Mouse (Mus musculus) heart, embryonic 13.5 days (tissue): Measurements from ENCODE around the gene Mdc1. TPM values are rescaled to one million over a fixed set of nuclear protein-coding genes. Genes with fewer than 3 reads are reported as not detected.

Source experiments
- ATAC-seq: fragments of 200-750 bp; cut with Nextera tagmentation; 2 replicates; pipeline ENCODE4 v1.8.0; 2017; ENCODE audit warnings: moderate TSS enrichment; ENCODE audit not compliant: insufficient number of reproducible peaks, low FRiP score, low TSS enrichment; ENCODE audit errors: extremely low read depth
- H3K27ac ChIP-seq: fragments of 300-500 bp; sonication (generic); replicated peaks from 2 replicates; pipeline ENCODE4 v1.5.1; 2015; ENCODE audit warnings: moderate library complexity, mild to moderate bottlenecking, inconsistent platforms
- H3K27me3 ChIP-seq: fragments of 300-500 bp; sonication (generic); replicated peaks from 2 replicates; pipeline ENCODE4 v1.6.1; 2015; ENCODE audit warnings: mild to moderate bottlenecking, inconsistent platforms
- H3K36me3 ChIP-seq: fragments of 300-500 bp; sonication (generic); 2 replicates; pipeline ENCODE4 v1.6.1; 2015; ENCODE audit warnings: mild to moderate bottlenecking, inconsistent platforms
- H3K4me1 ChIP-seq: fragments of 300-500 bp; sonication (generic); 2 replicates; pipeline ENCODE4 v1.6.1; 2015; ENCODE audit warnings: inconsistent platforms
- H3K4me2 ChIP-seq: fragments of 300-500 bp; sonication (generic); 2 replicates; pipeline ENCODE4 v1.6.1; 2015; ENCODE audit warnings: inconsistent platforms, mild to moderate bottlenecking, moderate library complexity
- H3K4me3 ChIP-seq: fragments of 300-500 bp; sonication (generic); 2 replicates; pipeline ENCODE4 v1.5.1; 2015; ENCODE audit warnings: moderate library complexity, mild to moderate bottlenecking, inconsistent platforms
- H3K9ac ChIP-seq: fragments of 300-500 bp; sonication (generic); 2 replicates; pipeline ENCODE4 v1.6.1; 2015; ENCODE audit warnings: inconsistent platforms, mild to moderate bottlenecking, moderate library complexity
- H3K9me3 ChIP-seq: fragments of 300-500 bp; sonication (generic); 2 replicates; pipeline ENCODE4 v1.6.1; 2016; ENCODE audit warnings: inconsistent platforms
- WGBS: fragments of 180-500 bp; shearing (Covaris S2); methylation state at CpG from one replicate; pipeline ENCODE4 v1.1.7; 2015; ENCODE audit warnings: mixed read lengths; 5-methylcytosine and 5-hydroxymethylcytosine counted together
- microRNA-seq: library from miRNA; unstranded; fragments of <30 nt; microRNA quantifications from one replicate; pipeline ENCODE4, GENCODE M21; 2016
- polyA plus RNA-seq: library from polyadenylated mRNA; unstranded; fragments of >200 nt; fragmentation: Nextera tagmentation; extraction: Ambion mirVana; gene quantifications from 2 replicates; pipeline ENCODE4 v1.2.1, GENCODE M21; 2015

Gene Mdc1
- polyA plus RNA-seq, 1 experiment from 2014 or later, result 18.4 TPM

DNA sequence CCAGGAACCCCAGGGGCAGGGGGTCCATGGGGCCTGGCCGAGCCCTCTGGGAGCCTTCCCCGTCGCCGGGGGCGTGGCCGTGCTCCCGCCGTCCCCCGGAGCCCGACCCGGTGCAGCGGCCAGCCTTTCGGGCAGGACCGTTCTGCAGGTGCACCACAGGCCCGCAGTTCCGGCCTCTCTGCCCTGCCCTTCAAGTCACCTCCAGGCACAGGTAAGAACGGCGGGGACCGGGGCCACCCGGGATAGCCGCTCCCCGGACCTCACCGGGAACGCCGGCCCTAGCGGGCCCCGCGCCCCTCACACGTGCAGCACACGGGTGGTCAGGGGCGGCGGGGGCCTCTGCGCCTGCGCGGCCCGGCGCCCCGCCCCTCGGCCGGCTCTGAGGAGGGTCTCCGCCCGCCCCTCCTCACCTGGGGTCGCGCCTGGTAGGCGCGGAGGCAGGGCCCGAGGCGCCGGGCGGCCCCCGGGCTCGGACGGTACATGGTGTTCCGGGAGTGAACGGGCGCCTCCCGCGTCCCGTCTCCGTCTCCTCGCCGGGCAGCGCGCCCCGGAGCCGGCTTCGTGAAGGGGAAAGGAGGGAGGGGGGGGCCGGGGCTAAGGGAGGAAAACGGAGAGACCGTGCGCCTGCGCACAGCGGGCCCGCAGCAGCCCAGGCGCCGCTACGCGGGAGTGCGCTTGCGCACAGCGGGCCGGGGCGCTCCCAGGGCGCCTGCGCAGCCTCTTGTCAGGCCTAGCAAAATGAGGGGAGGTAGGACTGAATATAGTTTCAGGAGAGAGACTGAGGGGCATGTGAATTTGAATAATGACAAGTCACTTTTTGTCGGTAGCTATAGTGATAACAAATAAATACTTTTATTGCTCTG, 55.7 kb downstream of the Mdc1 start, which contains the start of gene 2310061I04Rik:
2310061I04Rik (minus strand) TSS at position 651 of the 863 bp plus-strand sequence.
- ATAC-seq, result peak; percentile 88
- peak within 1 kb of the TSS; percentile 76 for H3K4me3 ChIP-seq
- WGBS, result 1% methylated on average over 81 of the region's 86 CpGs
- no peaks in the 10 kb centered on the region for H3K27me3 ChIP-seq
- H3K27ac ChIP-seq, result peak within 1 kb of the TSS; percentile 86
- peak within 1 kb of the TSS; percentile 97 for H3K4me2 ChIP-seq
- H3K9me3 ChIP-seq, result no peaks in the 10 kb centered on the region
- H3K36me3 ChIP-seq, result peaks cover 75% of the 10 kb centered on the region
- H3K4me1 ChIP-seq, result peaks cover 21% of the 10 kb centered on the region
- peak within 1 kb of the TSS; percentile 92 for H3K9ac ChIP-seq

GRCm38 (mm10) chr17:35897644-35898573, 56.6 kb downstream of the Mdc1 start:
- H3K27ac ChIP-seq, result peak overlapping the region; percentile 33; the same call in 1 of the 2 replicates
- 41% methylated on average over 23 of the region's 23 CpGs for WGBS
- ATAC-seq, result no peak

DNA sequence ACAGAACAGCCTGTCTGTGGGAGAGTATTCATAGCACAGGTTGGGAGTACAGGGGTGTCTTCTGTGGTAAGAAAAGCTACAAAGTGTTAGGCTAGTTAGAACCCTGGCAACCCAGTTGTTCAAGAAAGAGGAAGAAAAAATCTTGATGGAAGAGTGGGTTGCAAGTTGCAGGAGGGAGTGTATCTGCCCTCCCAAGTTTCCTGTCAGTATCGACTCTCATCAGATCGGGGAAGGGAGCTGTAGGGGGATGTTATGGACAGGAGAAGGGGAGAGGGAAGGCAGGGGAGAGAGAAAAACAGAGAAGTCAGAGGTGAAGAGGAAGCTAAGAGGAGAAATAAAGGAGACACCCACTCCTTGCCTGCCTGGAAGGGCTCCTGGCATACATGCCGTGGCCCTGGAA, 59.3 kb downstream of the Mdc1 start:
- peak overlapping the region; percentile 7; the same call in 1 of the 2 replicates for H3K9ac ChIP-seq
- 80% methylated on average over 3 of the region's 3 CpGs for WGBS
- no peaks in the 10 kb centered on the region for H3K27me3 ChIP-seq
- H3K27ac ChIP-seq, result no peak overlapping the region
- no peak for ATAC-seq
- H3K4me2 ChIP-seq, result no peak overlapping the region
- H3K4me1 ChIP-seq, result peaks cover 36% of the 10 kb centered on the region
- peaks cover 75% of the 10 kb centered on the region for H3K36me3 ChIP-seq
- no peak overlapping the region for H3K4me3 ChIP-seq
- no peaks in the 10 kb centered on the region for H3K9me3 ChIP-seq

More at GRCm38 (mm10) chr17:35897644-35898573, 56.6 kb downstream of the Mdc1 start:
- Histone ChIP-seq H3K4me1 (peaks cover 22% of the 10 kb centered on the region), H3K9me3 (no peaks in the 10 kb centered on the region), H3K27me3 (no peaks in the 10 kb centered on the region), H3K4me2 (peak overlapping the region; percentile 97), H3K9ac (peak overlapping the region; percentile 92), H3K4me3 (peak overlapping the region; percentile 76), H3K36me3 (peaks cover 73% of the 10 kb centered on the region)

DNA sequence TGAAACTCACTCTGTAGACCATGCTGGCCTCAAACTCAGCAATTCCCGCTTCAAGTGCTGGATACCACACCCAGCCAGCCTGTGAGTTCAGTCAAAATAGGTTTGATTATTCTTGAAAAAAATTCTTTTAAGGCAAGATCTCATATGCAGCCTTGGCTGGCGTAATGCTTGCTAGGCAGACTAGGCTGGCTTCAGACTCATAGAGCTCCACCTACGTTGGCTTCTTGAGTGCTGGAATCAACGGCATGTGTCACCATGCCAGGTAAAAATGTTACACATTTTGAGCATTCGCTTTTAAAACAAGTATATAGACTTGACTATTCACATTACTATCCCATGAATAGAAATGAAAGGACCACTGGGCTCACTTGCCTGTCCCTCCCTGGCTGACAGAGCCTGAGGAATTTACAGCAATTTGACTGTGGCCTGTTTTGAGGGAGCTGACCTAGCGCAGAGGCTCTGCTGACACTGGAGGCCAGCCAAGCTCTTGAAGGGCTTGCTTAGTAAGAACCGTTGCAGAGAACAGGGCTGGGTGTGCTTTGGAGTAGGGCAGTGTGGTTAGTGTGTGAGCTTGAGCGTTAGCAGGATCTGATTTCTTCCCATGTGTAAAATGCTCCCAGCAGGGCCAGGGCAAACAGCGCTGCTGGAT, 62.2 kb downstream of the Mdc1 start:
- H3K27me3 ChIP-seq, result no peaks in the 10 kb centered on the region
- H3K9me3 ChIP-seq, result no peaks in the 10 kb centered on the region
- no peak overlapping the region for H3K4me3 ChIP-seq
- H3K36me3 ChIP-seq, result peaks cover 92% of the 10 kb centered on the region
- H3K4me1 ChIP-seq, result peaks cover 24% of the 10 kb centered on the region
- H3K4me2 ChIP-seq, result no peak overlapping the region
- peak overlapping the region; percentile 59 for H3K27ac ChIP-seq
- no peak; the same call in 1 of the 2 replicates for ATAC-seq
- peak overlapping the region; percentile 33; the same call in 1 of the 2 replicates for H3K9ac ChIP-seq
- WGBS, result 76% methylated on average over 9 of the region's 9 CpGs

DNA sequence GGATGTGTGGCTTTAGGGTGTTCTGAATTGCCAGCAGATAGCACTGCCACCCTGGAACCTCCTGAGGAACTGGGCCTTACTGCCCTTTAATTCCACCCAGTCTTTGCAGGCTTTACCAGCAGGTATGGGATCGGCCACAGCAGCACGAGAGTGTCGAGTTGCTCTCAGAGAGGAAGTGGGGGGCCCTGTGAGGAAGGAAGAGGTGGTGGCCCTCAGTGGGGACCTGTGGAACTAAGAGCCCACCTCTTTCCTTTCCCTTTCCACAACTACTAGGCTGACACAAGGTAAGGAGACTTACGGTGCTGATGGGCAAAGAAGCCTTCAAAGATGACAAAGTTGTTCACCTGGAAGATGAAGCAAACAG, 62.7 kb downstream of the Mdc1 start:
- no peak for ATAC-seq

GRCm38 (mm10) chr17:35905587-35905986, 64.3 kb downstream of the Mdc1 start:
- no peaks in the 10 kb centered on the region for H3K9me3 ChIP-seq
- ATAC-seq, result no peak
- 92% methylated on average over 1 of the region's 1 CpGs for WGBS
- peaks cover 37% of the 10 kb centered on the region for H3K4me1 ChIP-seq
- no peak overlapping the region for H3K27ac ChIP-seq
- peaks cover 79% of the 10 kb centered on the region for H3K36me3 ChIP-seq
- H3K9ac ChIP-seq, result no peak overlapping the region
- H3K27me3 ChIP-seq, result no peaks in the 10 kb centered on the region
- H3K4me2 ChIP-seq, result no peak overlapping the region
- no peak overlapping the region for H3K4me3 ChIP-seq

More for the DNA sequence above, 62.7 kb downstream of the Mdc1 start:
- H3K36me3 ChIP-seq, result peaks cover 95% of the 10 kb centered on the region
- no peak overlapping the region for H3K4me2 ChIP-seq
- no peaks in the 10 kb centered on the region for H3K9me3 ChIP-seq
- 74% methylated on average over 4 of the region's 4 CpGs for WGBS
- peak overlapping the region; percentile 33; the same call in 1 of the 2 replicates for H3K9ac ChIP-seq
- no peak overlapping the region for H3K4me3 ChIP-seq
- peaks cover 29% of the 10 kb centered on the region for H3K4me1 ChIP-seq
- H3K27me3 ChIP-seq, result no peaks in the 10 kb centered on the region
- peak overlapping the region; percentile 59 for H3K27ac ChIP-seq

DNA sequence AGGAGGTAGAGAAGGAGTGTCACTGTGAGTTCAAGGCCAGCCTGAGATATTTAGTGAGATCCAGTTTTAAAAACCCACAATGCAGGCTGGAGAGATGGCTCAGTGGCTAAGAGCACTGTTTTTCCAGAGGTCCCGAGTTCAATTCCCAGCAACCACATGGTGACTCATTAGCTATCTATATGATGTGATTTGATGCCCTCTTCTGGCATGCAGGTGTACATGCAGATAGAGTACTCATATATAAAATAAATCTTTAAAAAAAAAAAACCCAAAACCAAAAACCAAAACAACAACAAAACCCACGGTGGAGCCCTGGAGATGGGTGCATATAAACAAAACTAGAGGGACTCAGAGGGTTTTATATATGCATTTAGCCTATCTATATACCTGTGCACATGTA, 66.3 kb downstream of the Mdc1 start:
- Histone ChIP-seq H3K4me3 (no peak overlapping the region), H3K27ac (no peak overlapping the region), H3K9ac (no peak overlapping the region), H3K36me3 (peaks cover 83% of the 10 kb centered on the region), H3K9me3 (no peaks in the 10 kb centered on the region), H3K4me2 (no peak overlapping the region), H3K4me1 (peaks cover 37% of the 10 kb centered on the region), H3K27me3 (no peaks in the 10 kb centered on the region)
- no peak for ATAC-seq
- 88% methylated on average over 2 of the region's 2 CpGs for WGBS

Small RNA genes within 50 kb of the gene (microRNA-seq; reads per million reads assigned to microRNA genes)
- 2.0 reads per million, percentile 3 among the genes with 10 or more reads in this experiment for gene Gm28033

Other genes with a start within 250 kb of the Mdc1 start
- gene Sfta2, start 240.0 kb upstream of the Mdc1 start, polyA plus RNA-seq, result 1.5 and 1.8 TPM in 2 replicates
- not detected in 2 replicates for gene Gm9573, start 214.9 kb upstream of the Mdc1 start, polyA plus RNA-seq
- gene Mucl3, start 197.8 kb upstream of the Mdc1 start, polyA plus RNA-seq, result 0.36 and 0.39 TPM in 2 replicates
- 12.2 and 13.5 TPM in 2 replicates for gene Vars2, start 173.9 kb upstream of the Mdc1 start, polyA plus RNA-seq
- gene Gtf2h4, start 167.8 kb upstream of the Mdc1 start, polyA plus RNA-seq, result 25.7 and 27.7 TPM in 2 replicates
- gene Ddr1, start 136.9 kb upstream of the Mdc1 start, polyA plus RNA-seq, result 122 and 130 TPM in 2 replicates
- gene Ier3, start 19.8 kb upstream of the Mdc1 start, polyA plus RNA-seq, result 41.7 and 49.9 TPM in 2 replicates
- 81.1 and 99.0 TPM in 2 replicates for gene Flot1, start 18.3 kb upstream of the Mdc1 start, polyA plus RNA-seq
- 741 and 743 TPM in 2 replicates for gene Tubb5, start 3.2 kb upstream of the Mdc1 start, polyA plus RNA-seq
- gene Nrm, start 19.8 kb downstream of the Mdc1 start, polyA plus RNA-seq, result 43.5 and 50.5 TPM in 2 replicates
- 19.8 and 21.0 TPM in 2 replicates for gene Ppp1r18, start 24.1 kb downstream of the Mdc1 start, polyA plus RNA-seq
- 22.8 and 27.7 TPM in 2 replicates for gene Dhx16, start 38.3 kb downstream of the Mdc1 start, polyA plus RNA-seq
- gene 2310061I04Rik, start 55.9 kb downstream of the Mdc1 start, polyA plus RNA-seq, result 25.2 and 31.3 TPM in 2 replicates
- 53.8 and 55.3 TPM in 2 replicates for gene Atat1, start 68.6 kb downstream of the Mdc1 start, polyA plus RNA-seq
- gene Mrps18b, start 74.9 kb downstream of the Mdc1 start, polyA plus RNA-seq, result 67.8 and 75.9 TPM in 2 replicates
- gene Ppp1r10, start 74.9 kb downstream of the Mdc1 start, polyA plus RNA-seq, result 24.6 and 26.3 TPM in 2 replicates
- 64.6 and 67.6 TPM in 2 replicates for gene Abcf1, start 128.2 kb downstream of the Mdc1 start, polyA plus RNA-seq
- gene Gnl1, start 138.3 kb downstream of the Mdc1 start, polyA plus RNA-seq, result 38.9 and 40.3 TPM in 2 replicates
- 17.6 and 18.1 TPM in 2 replicates for gene Prr3, start 138.7 kb downstream of the Mdc1 start, polyA plus RNA-seq
- gene H2-T24, start 179.0 kb downstream of the Mdc1 start, polyA plus RNA-seq, result 2.4 and 2.8 TPM in 2 replicates
- 4.8 and 5.0 TPM in 2 replicates for gene H2-T23, start 191.3 kb downstream of the Mdc1 start, polyA plus RNA-seq
- gene H2-T22, start 201.2 kb downstream of the Mdc1 start, polyA plus RNA-seq, result 6.9 and 7.5 TPM in 2 replicates
- not detected in 2 replicates for gene Gm6034, start 201.4 kb downstream of the Mdc1 start, polyA plus RNA-seq
- gene Gm11127, start 216.9 kb downstream of the Mdc1 start, polyA plus RNA-seq, result not detected in 2 replicates